Mouse (Mus musculus) testis, adult 2 months (tissue): Measurements from ENCODE around the gene Gpc6. TPM values are rescaled to one million over a fixed set of nuclear protein-coding genes. Genes with fewer than 3 reads are reported as not detected.

Source experiments
- H3K27ac ChIP-seq: fragments of 200-500 bp; 2 replicates; pipeline ENCODE4 v1.5.1; 2012; ENCODE audit warnings: low read depth, low read length; ENCODE audit not compliant: control insufficient read depth, insufficient read depth
- H3K27me3 ChIP-seq: fragments of 200-500 bp; 2 replicates; pipeline ENCODE4 v1.6.1; 2012; ENCODE audit warnings: mild to moderate bottlenecking, low read length, moderate library complexity; ENCODE audit not compliant: control insufficient read depth, insufficient read depth
- H3K36me3 ChIP-seq: fragments of 200-500 bp; 2 replicates; pipeline ENCODE4 v1.6.1; 2012; ENCODE audit warnings: mild to moderate bottlenecking, low read length; ENCODE audit not compliant: control insufficient read depth, insufficient read depth
- H3K4me1 ChIP-seq: fragments of 200-500 bp; 2 replicates; pipeline ENCODE4 v1.6.1; 2012; ENCODE audit warnings: low read length; ENCODE audit not compliant: control insufficient read depth, insufficient read depth
- H3K4me3 ChIP-seq: fragments of 200-500 bp; 2 replicates; pipeline ENCODE4 v1.5.1; 2012; ENCODE audit warnings: low read depth, mild to moderate bottlenecking, low read length, moderate library complexity, mixed read lengths; ENCODE audit not compliant: control insufficient read depth
- CTCF ChIP-seq: fragments of 200-500 bp; IDR thresholded peaks from 2 replicates; pipeline ENCODE4 v1.5.1; 2012; ENCODE audit warnings: low read depth, mild to moderate bottlenecking, inconsistent platforms, low read length, moderate library complexity; ENCODE audit not compliant: control insufficient read depth, insufficient read depth, insufficient replicate concordance
- POLR2A ChIP-seq: fragments of 200-500 bp; IDR thresholded peaks from 2 replicates; pipeline ENCODE4 v1.6.1; 2012; ENCODE audit warnings: low read depth, mild to moderate bottlenecking, inconsistent platforms, low read length, moderate library complexity; ENCODE audit not compliant: control insufficient read depth
- polyA plus RNA-seq: library from polyadenylated mRNA; depleted of rRNA; stranded (reverse); fragments of >200 nt; gene quantifications from 2 replicates; pipeline ENCODE4 v1.2.3, GENCODE M21; 2012

Gpc6 gene
- polyA plus RNA-seq, 1 experiment: 0.35 TPM

- Histone ChIP-seq H3K4me1 (no peaks in the 10 kb centered on the region), H3K4me3 (no peak overlapping the region), H3K27ac (no peak overlapping the region), H3K36me3 (no peaks in the 10 kb centered on the region), H3K27me3 (no peaks in the 10 kb centered on the region)
- TF ChIP-seq CTCF (no peak), POLR2A (no peak)
These were observed 221.0 kb downstream of the Gpc6 start for GRCm38 (mm10) chr14:117146089-117146488.

- TF ChIP-seq CTCF (no peak), POLR2A (no peak)
- Histone ChIP-seq H3K27me3 (no peaks in the 10 kb centered on the region), H3K4me1 (no peaks in the 10 kb centered on the region), H3K36me3 (no peaks in the 10 kb centered on the region), H3K27ac (no peak overlapping the region), H3K4me3 (no peak overlapping the region)
These were observed 221.6 kb downstream of the Gpc6 start for GRCm38 (mm10) chr14:117146665-117147064.

DNA sequence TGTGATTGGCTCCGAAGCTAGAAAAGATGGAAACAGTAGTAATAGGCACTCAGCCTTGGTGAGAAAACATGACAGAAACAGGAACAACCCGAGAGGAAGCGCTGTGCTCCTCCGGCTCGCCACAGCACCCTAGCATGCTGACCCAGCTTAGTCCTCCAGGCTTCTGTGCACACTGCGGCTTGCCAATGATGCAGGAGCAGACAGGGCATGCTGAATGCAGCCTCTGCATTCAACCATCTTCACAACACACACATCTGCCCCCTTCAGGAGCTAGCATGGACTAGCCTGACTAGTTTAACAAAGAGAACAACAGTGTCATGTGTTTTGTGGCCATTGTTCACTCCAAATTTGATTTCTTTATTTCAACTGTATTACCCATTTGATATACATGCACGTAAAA lies 226.5 kb downstream of the Gpc6 start:
- no peaks in the 10 kb centered on the region for H3K27me3 ChIP-seq
- no peaks in the 10 kb centered on the region for H3K4me1 ChIP-seq
- H3K27ac ChIP-seq: no peak overlapping the region
- TF ChIP-seq POLR2A (no peak), CTCF (no peak)
- no peaks in the 10 kb centered on the region for H3K36me3 ChIP-seq
- no peak overlapping the region for H3K4me3 ChIP-seq

GRCm38 (mm10) chr14:117155884-117156465 lies 230.9 kb downstream of the Gpc6 start:
- Histone ChIP-seq H3K4me3 (no peak overlapping the region), H3K4me1 (no peaks in the 10 kb centered on the region), H3K27me3 (no peaks in the 10 kb centered on the region), H3K36me3 (no peaks in the 10 kb centered on the region), H3K27ac (no peak overlapping the region)
- TF ChIP-seq CTCF (no peak), POLR2A (no peak)

DNA sequence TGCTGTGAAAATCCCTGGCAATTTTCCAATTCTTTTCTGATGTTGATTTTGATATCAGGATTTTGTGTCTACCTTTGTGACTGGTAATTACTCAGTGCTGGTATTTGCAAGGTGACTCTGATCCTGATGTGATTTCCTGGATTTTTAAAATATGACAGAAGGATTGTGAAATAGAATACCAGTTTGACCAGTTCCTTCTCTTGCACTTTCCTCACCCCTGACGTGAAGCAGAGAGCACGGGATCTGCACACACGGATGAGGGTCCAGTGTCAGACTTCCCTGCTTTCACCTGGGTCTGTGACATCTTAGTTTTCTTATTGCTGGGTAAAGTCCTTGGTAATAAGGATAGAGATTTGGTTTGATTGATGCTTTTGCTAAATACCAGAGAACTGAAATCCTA lies 232.3 kb downstream of the Gpc6 start:
- H3K4me1 ChIP-seq: no peaks in the 10 kb centered on the region
- no peaks in the 10 kb centered on the region for H3K36me3 ChIP-seq
- H3K27ac ChIP-seq: no peak overlapping the region
- no peak overlapping the region for H3K4me3 ChIP-seq
- H3K27me3 ChIP-seq: no peaks in the 10 kb centered on the region
- TF ChIP-seq CTCF (no peak), POLR2A (no peak)

DNA sequence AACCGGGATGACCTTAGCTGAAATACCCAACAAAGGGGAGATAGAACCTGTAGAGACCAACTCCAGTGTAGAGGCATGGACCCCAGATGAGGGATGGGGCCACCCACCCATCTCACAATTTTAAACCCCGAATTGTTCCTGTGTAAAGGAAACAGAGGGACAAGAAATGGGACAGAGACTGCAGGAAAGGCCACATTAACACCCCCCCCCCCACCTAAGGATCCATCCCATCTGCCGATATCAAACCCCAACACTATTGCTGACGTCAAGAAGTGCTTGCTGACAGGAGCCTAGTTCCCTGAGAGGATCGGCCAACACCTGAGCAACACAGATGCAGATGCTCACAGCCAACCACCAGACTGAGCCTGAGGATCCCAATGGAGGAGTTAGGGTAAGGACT lies 241.2 kb downstream of the Gpc6 start:
- H3K36me3 ChIP-seq: no peaks in the 10 kb centered on the region
- no peaks in the 10 kb centered on the region for H3K4me1 ChIP-seq
- H3K4me3 ChIP-seq: no peak overlapping the region
- H3K27ac ChIP-seq: no peak overlapping the region
- no peaks in the 10 kb centered on the region for H3K27me3 ChIP-seq
- TF ChIP-seq POLR2A (no peak), CTCF (no peak)

DNA sequence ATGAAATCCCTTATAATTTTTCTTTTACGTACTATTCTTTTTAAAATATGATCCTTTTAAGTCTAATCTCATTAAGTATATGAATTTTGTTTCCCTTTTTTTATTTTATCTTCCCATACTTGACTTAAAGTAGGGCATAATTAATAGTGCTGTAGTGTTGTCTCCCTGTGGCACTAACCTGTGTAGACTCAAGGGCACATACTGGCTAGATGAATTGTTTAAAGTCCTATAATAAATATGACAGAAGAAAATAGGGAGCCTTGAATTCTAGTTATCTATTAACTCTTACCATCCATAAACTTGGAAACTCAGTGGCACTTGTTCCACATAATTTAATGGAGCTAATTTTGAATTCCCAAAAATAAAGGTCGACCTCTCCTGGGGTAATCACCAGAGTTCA lies 268.2 kb downstream of the Gpc6 start:
- Histone ChIP-seq H3K27ac (no peak overlapping the region), H3K4me3 (no peak overlapping the region), H3K4me1 (no peaks in the 10 kb centered on the region), H3K36me3 (no peaks in the 10 kb centered on the region), H3K27me3 (no peaks in the 10 kb centered on the region)
- no peak for TF ChIP-seq POLR2A
- no peak for TF ChIP-seq CTCF

DNA sequence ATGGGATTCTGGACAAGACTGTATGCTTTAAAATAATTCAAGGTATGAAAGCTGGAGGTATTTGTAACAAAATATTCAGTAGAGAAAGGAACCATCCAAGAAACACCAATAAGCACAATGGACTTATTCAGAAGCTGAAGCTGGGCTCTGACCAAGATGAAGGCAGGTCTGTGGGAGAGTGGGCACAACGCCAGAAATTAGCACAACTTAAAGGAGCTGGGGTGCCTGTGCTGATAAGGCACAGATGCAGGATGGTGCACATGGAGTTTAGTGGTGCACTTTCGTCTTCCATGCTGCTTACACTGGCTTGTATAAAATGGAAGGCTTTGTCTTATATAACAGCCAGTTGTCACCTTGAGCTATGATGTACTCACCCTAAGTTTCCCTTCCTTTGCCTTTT lies 276.9 kb downstream of the Gpc6 start:
- no peaks in the 10 kb centered on the region for H3K4me1 ChIP-seq
- no peak for TF ChIP-seq CTCF
- TF ChIP-seq POLR2A: no peak

GRCm38 (mm10) chr14:117203960-117204359 lies 278.8 kb downstream of the Gpc6 start:
- H3K4me1 ChIP-seq: no peaks in the 10 kb centered on the region
- H3K27ac ChIP-seq: no peak overlapping the region
- H3K4me3 ChIP-seq: no peak overlapping the region
- H3K36me3 ChIP-seq: no peaks in the 10 kb centered on the region
- H3K27me3 ChIP-seq: no peaks in the 10 kb centered on the region
- no peak for TF ChIP-seq CTCF
- TF ChIP-seq POLR2A: no peak

More for the DNA sequence above, 276.9 kb downstream of the Gpc6 start:
- Histone ChIP-seq H3K27me3 (no peaks in the 10 kb centered on the region), H3K27ac (no peak overlapping the region), H3K36me3 (no peaks in the 10 kb centered on the region), H3K4me3 (no peak overlapping the region)
